Mouse (Mus musculus): Measurements from ENCODE around the gene Arl8a.

GRCm38 (mm10) chr1:135108611-135109010 is 38.0 kb upstream of the Arl8a start:
- TF ChIP-seq CTCF (IDR thresholded peaks at IDR 0.05; ENCODE audit: control insufficient read depth, insufficient read depth, low read length) (peak; percentile 76), POLR2A (IDR thresholded peaks at IDR 0.05; ENCODE audit: borderline replicate concordance, control insufficient read depth, low read depth, low read length) (no peak)

All from bone marrow, adult 2 months (tissue).